Mouse (Mus musculus) brain, adult 2 months (tissue): ENCODE measurements around the gene Pold1.
A peak's percentile ranks its signal among the peaks of the same experiment; 100 is the strongest.

Experiments
- DNase-seq: peaks from one replicate; pipeline ENCODE4 v3.0.0; 2011; ENCODE audit warnings: low read depth, low spot score

The Pold1 gene

DNA sequence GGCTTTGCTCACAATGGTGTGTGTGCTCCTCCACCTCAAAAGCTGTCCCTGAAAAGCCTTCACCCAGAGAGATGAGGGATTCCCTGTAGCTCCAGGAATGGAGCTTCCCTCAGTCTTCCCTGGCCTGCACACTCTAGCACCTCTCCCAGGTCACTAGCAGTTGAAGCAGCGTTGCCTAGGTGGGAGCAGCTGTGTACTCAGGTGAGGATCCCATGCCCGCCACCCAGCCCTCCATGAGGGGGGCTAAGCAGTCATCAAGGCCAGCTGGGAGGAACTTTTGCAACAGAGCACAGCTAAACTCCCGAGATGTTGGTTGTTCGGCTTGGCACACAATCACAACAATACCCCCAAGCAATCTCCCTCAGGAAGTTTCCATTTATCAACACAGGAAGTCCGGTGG lies 34.1 kb upstream of the Pold1 start:
- no peak for DNase-seq

DNA sequence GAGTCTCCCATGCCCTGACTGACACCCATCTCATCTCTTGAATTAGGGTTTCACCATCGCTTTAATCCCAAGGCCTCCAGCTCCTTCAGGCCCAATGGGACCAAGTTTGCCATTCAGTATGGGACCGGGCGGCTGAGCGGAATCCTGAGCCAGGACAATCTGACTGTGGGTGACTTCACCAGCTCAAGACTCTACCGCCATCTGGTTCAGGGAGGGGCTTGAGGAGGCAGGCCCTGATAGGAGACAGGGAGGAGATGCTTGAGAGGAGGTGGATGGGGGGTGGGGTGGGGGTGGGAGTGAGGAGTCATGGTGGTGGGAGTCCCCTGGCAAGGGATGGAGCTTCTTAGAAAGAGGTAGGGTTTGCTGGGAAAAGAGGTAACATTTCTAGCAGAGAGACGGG lies 33.0 kb upstream of the Pold1 start:
- DNase-seq, result no peak

DNA sequence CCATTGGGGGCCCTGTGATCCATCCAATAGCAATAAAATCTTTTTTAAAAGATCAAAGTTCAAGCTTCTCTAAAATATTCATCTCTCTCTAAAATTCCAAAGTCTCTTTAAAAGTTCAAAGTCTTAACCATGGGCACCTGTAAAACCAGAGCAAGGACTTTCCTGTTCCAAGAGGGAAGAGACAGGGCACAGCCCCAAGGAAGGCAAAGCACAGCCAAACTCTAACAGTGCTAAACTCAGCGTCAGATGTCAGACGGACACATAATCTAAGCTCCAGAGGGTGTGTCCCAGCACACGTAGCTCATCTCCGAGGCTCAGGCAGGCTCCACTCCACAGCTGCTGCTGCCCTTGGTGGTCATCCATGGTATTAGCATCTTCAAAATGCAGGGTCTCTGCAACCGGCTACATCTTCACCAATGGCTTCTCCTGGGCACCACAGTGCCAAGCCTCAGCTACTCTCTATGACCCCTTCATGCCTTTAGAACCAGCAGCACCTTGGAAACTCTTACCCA lies 27.7 kb upstream of the Pold1 start:
- no peak for DNase-seq

DNA sequence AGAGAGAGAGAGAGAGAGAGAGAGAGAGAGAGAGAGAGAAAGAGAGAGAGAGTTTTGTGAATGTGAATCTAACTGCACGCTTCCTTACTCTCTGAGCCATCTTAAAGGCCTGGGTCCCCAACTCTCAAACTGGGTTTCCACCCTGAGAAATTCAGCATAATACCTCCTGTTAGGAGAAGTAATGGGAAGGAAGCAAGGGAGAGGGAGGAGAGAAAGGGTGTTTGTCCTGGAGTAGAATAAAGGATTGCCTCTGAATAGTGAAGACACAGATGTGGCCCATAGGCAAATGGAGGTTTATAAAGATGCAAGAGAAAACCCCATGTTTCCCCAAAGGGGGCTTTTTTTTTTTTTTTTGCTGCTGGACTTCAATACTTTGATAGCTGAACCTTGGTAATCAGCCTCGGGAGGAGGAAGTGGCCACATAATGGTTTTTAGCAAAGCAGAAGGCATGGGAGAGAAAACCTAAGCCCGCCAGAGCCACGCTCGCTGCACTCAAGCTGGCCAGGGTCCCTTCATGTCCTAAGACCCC lies 24.4 kb upstream of the Pold1 start:
- no peak for DNase-seq

DNA sequence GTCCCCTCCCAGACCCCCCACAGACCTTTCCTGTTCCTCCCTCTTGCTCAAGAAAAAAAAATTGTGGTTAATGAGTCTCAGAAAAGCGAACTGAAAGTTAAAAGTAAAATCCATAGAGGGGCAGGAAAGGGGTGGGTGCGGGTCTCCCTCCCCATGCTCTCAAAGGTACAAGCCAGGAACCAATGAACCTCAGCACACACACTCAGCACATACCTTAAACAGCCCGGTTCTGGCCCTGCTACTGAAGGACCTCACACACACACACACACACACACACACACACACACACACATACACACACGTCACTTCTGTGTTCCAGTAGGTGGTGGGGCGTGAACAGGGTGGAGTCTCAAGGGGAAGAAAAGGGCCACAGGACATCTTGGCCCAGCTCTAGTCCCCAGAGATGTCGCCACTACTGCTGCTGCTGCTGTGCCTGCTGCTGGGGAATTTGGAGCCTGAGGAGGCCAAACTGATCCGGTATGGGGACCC lies 23.6 kb upstream of the Pold1 start, which contains the start of gene Napsa:
Napsa (plus strand) TSS at position 168 of the 489 bp plus-strand sequence.
- no peak for DNase-seq

DNA sequence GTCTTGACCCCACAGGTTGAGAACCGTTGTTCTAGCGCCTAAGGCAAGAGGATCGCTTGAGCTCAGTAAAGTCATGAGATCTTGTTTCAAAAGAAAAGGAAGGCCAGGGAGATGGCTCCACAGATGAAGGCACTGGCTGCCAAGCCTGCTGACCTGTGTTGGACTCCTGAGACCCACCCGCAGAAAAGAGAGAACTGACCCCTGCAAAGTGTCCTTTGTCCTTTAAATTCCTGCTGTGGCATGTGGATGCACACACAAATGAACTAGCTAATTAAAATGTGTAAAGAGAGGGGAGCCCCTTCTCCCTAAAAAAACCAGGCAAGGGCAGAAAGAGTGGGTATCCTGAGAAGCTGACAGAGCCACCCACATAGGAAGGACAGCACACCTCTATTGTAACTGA lies 23.2 kb upstream of the Pold1 start:
- no peak for DNase-seq

DNA sequence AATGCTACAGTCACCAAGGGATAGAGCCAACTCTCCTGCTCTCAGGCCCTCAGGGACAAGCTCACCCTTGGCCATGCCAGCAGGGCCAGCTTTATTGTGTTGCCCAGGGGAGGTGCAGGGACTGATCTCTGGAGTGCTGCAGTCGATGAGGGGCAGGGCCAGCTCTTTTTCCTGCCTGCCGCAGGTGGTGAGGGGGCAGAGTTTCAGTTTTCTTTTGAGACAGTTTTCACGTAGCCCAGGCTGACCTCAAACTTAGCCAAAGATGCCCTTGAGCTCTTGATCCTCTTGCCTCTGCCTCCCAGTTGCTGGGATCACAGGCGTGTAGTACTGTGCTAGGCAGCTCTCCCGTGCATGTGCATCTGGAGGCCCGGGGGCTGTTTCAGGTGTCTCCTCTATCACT lies 22.3 kb upstream of the Pold1 start:
- DNase-seq, result no peak

DNA sequence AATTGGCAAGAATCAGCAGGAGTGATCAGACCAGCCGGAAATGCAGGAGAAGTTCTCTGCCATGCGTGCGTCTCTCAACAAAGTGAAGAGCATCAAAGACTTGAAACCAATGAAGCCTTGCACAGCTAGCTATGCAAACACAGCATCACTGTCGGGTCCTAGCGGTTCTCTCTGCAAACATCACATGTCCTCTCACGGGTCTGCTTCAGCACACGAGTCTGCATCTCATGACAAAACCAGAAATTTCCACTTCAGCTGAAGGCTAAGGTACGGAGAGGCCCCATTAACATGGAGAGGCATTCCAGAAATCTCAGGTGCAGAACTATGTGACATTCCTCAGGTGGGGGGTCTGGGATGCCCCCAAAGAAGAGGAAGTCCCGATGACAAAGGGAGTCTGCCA lies 20.2 kb upstream of the Pold1 start:
- no peak for DNase-seq

DNA sequence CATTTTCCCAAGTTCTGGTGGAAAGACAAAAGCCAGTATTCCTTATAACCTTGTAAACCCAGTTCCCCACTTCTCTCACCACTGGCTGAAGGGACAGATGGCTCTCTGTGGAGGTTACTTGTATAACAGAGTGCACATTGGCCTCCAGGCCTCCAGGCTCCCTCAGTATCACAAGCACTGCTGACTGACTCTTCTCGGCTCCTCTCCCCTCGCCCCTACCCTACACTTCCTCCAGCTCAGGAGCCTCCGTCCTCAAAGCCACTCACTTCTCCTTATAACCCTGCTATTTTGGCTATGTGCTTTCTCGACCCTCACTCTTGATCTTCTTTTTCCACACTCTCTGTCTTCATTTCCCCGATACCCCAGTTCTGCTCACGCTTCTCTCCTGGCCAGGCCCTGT lies 16.8 kb upstream of the Pold1 start:
- DNase-seq, result no peak

DNA sequence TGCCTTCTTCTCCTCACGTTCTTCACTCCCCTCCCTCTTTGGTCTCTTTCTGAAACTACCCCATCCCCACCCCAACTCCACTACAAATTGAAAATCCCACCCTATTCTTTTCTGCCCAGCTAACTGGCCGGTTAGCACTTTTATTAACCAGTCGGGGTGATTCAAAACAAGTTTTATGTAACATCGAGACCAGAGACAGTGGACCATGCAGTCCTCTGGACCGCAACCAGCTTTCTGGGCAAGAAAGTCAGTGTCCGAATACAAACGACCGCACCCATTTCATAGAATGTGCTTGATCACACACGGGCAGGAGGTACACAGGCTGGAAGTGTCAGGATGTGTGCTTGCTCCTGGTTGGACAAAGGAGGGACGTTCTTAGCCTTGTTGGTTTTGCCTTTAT lies 15.8 kb upstream of the Pold1 start:
- DNase-seq, result no peak

DNA sequence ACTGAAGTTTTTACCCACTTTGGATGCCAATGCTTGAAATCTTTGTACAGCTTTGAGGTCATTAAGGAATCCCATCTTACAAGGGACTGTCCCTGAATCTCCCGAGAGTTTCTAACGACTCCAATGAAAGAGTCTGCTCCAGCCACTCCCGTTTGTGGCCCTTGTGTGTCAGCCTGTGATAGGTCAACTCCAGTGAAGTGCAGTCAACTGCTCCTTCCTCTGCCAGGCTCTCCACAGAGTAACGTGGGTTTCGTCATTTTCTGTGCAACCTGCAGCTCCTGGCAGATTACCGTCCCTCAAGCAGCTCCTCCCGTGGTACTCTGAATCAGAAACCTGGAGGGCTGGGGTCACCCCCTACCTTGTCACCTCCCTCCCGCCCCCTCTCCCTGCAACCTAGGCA lies 14.6 kb upstream of the Pold1 start:
- DNase-seq, result no peak

DNA sequence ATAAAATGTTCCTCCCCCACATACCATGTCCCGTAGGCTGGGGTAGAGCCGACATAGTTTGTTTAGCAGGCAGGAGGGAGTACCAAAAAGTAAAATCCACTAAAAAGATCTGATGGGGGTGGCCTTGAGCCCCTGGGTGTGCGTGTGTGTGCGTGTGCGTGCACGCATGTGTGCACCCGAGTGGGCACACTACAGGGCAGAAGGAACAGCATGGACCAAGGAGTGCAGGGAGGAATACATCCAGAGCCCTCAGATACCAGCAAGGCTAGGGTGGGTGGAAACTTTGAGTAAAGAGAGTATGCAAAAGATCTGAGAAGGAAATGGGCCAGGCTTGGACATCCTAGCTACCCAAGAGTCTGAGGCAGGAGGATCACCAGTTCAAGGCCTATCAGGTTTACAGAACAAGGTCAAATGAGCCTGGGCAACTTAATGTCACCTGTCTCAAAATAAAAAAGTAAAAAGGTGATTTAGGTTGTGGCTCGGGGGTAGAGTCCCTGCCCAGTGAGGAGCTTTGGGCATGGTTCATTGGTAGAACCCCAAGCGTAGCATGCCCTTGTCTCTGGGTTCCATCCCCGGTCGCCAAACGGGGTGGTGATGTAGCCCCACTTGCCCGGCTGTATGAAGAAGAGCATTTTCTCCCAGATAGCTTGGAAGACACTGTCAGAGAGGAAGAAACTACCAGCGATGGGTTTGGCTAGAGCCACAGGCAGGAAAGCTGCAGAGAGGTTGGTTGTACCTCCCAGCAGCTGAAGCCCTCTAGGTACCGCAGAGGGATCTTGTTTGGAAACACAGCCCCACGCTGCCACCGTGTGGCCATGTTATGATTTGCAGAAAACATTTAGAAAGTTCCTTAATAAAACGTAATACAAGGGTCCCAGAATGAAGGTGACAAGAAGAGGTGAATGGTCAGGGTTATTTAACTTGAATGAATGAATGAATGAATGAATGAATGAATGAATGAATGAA lies 12.1 kb upstream of the Pold1 start:
- peak; percentile 93 for DNase-seq

DNA sequence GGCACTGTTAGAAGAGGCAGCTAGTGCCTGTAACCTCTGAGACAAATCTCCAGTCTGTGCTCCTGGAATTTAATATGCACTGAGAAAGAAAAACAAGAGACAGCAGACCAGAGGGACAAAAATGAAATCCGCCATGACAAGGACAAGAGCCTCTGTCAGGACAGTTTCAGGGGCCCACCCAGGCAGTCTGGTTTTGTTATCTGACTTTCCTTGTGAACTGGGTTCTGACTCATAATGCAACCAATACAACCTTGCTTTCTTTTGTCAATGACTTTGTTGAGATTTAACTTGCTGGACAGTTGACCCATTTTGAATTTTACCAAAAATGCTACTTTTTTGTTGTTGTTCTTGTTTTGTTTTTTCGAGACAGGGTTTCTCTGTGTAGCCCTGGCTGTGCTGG lies 9.0 kb upstream of the Pold1 start:
- no peak for DNase-seq

DNA sequence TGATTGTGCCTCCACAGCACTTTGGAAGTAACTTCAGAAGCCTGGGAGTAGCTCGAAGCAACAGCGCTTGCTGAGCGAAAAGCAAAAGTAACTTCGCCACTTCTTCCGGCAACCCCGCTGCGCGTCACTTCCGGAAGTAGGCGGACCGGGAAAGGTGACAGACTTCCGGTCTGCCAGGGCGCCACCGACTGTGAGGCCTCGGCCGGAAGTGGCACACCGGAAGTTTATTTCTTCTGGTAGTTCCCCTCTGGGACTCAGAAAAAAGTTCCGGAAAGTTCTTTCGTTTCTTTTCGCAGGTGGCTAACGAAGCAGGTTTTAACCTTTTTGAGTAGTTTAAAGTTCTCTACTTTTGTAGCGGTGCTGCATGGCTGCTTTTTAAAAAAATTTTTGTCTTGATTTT lies 5.2 kb upstream of the Pold1 start, which contains the start of gene Nr1h2:
Nr1h2 (minus strand) TSS at position 126 of the 400 bp plus-strand sequence.
- peak; percentile 98 for DNase-seq

DNA sequence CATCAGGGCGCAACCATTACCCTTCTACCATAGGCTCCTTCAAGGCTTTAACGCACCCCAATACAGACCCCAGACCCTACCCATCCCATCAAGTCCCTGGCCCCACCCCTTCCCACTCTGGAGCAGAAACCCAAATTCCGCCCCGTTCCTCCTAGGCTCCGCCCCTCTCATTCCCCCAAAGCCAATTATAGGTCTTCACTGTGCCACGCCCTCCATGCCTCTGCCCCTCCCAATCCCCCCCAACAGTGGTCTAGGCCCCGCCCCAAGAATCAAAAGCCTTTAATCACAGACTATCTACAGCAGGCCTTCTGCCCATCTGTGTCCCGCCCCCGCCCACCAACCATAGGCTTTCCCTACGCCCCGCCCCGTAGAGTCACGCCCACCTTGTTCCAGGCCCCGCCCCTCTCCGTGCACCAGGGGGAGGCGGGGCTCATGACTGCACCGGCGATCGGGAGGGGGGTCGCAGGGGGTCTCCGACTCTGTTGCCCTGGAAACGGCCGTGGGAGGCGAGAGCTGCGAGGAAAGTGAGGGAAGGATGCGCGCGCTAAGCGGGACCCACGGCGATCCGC lies 4.6 kb upstream of the Pold1 start:
- peak; percentile 78 for DNase-seq

DNA sequence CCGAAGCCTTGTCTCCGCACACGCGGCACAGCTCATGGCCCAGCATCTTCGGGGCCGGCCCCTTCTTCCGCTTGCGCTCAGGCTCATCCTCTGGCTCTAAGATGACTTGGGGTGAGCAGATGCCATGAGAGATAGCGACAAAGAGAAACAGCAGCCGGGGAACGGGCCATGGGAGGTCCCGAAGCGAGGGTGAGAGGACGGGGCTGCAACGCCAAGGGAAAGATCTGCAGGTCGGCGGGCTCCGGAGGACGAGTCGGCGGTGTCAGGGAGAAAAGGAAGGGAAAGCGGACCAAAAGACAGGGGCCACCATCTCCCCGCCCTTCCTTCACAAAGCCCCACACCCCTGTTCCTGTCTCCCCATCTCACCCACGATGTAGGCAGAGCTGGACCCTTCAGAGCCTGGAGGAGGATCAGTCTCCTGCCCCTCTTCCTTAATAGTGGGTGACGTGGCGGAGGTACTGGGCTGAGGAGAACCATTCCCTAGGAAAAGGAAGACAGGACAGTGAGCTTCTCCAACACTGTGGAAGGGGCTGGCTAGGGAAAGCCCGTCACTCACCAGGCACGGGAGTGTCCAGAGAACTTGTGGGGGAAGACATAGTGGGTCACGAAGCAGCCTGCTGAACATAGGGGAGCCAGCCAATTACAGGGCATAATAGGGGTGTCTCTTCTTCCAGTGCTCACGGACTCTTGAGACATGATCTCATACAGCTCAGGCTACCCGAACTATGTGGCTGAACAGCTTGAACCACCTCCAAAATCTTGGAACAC lies 3.7 kb upstream of the Pold1 start:
- DNase-seq, result no peak

DNA sequence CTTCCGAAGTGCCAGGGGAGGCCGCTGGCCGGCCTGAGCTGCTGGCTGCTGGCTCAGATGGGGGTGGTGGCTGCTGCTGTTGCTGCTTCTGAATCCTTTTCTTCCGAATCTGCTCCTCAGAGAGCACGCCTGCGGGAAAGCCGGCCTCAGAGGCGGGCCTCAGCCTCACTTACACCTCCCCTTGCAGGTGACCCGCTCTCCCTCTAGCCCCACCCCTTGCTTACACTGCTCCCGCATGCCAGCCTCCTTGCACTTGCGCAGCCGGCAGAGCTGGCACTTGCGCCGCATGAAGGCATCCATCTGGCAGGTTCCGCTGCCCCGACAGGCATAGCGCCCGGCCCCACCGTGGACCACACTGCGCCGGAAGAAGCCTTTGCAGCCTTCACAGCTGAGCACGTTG lies 3.1 kb upstream of the Pold1 start:
- no peak for DNase-seq

DNA sequence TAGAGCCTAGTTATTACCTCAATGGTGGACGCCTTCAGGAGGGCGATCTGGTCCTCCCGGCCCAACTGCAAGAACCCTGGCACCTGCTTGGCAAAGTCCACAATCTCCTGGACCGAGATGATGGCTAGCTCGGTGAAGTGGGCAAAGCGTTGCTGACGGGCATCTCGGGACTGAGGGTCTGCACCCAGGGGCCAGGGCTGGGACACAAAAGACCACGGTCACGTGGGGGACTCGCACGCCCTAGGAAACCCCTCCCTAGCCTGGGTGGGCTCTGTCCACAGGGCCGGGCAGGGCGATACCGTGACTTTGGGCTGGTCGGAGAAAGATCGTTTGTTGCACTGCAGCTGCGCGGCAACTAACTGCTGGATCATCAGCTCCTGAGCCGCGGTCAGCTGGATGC lies 2.7 kb upstream of the Pold1 start:
- no peak for DNase-seq

DNA sequence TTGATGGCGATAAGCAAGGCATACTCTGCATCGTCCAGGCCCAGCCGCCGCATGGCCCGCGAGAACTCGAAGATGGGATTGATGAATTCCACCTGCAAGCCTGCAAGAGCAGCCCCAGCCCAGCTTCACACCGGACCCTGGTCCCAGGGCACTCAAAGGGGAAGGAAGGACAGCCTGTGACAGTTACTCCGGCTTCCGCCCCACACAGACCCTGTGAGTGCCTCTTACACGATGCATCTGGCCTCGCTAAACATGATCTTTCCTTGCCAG lies 1.7 kb upstream of the Pold1 start:
- no peak for DNase-seq

DNA sequence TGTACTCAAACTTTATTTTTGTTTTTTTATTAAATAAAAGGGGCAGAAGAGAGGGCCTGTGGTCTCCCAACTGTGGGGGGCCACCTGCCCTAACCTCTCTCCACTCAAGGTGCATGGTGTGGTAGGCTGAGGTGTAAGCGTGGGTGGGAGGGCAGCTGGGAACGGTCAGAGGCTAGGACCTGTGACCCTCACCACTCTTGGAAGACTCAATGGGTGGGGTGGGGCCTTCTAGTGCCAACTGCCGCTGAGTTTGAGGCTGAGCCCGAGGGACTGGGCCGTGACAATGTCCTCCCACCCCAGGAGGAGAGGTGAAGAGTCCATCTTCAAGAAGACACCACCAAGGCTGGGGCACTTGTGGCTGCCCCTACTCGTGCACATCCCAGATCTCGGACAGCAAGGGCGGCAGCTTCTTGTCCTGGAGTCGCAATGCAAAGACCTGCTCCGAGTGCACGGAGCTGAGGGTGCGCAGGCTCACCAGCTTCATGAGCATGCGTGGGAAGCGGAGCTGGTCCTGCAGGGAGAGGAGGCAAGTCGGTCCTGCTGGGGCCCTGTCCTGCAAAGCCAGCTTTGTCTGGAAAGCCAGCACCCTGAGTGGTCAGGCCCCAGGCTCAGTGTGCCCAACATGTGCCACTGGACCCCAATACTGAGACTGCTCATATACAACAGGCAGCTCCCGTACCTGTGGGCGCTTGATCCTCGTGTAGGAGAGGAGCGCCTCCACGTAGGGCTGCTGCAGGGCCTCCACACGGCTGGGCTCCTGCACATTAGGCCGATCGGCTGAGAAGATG lies 1.2 kb upstream of the Pold1 start:
- no peak for DNase-seq

DNA sequence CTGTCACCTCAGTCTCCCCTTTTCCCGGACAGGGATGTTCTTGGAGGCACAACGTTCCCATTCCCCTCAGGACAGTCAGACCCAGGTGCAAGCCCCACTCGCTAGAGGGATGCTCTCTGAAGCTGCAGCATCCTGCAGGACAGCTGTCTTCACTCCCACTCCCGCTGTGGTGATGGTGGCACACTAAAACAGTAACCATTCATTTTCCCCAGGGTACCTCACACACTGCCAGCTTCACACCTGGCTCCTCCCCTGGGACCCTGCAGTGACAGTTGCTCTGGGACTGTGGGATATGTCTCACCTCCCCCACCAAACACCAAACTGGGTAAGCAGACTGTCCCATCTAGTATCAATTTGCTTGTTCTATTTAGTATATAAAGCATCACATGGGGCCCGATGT lies 924 bp downstream of the Pold1 start:
- no peak for DNase-seq
